Mouse (Mus musculus) midbrain, embryonic 12.5 days (tissue): ENCODE measurements around the gene 2210408I21Rik. TPM values are rescaled to one million over a fixed set of nuclear protein-coding genes. Genes with fewer than 3 reads are reported as not detected.

Experiments used
- ATAC-seq: fragments of 200-750 bp; cut with Nextera tagmentation; 2 replicates; pipeline ENCODE4 v1.8.0; 2017; ENCODE audit warnings: low read depth, moderate TSS enrichment, moderate library complexity; ENCODE audit not compliant: low FRiP score
- H3K27ac ChIP-seq: fragments of 300-500 bp; sonication (generic); replicated peaks from 2 replicates; pipeline ENCODE4 v1.5.1; 2016; ENCODE audit warnings: mild to moderate bottlenecking
- H3K27me3 ChIP-seq: fragments of 300-500 bp; sonication (generic); 2 replicates; pipeline ENCODE4 v1.6.1; 2016; ENCODE audit warnings: mild to moderate bottlenecking
- H3K36me3 ChIP-seq: fragments of 300-500 bp; sonication (generic); 2 replicates; pipeline ENCODE4 v1.6.1; 2016
- H3K4me1 ChIP-seq: fragments of 300-500 bp; sonication (generic); 2 replicates; pipeline ENCODE4 v1.6.1; 2016
- H3K4me2 ChIP-seq: fragments of 300-500 bp; sonication (generic); replicated peaks from 2 replicates; pipeline ENCODE4 v1.6.1; 2016; ENCODE audit warnings: mild to moderate bottlenecking, moderate library complexity
- H3K4me3 ChIP-seq: fragments of 300-500 bp; sonication (generic); 2 replicates; pipeline ENCODE4 v1.5.1; 2016; ENCODE audit warnings: mild to moderate bottlenecking
- H3K9ac ChIP-seq: fragments of 300-500 bp; sonication (generic); replicated peaks from 2 replicates; pipeline ENCODE4 v1.6.1; 2016; ENCODE audit warnings: mild to moderate bottlenecking, moderate library complexity
- H3K9me3 ChIP-seq: fragments of 300-500 bp; sonication (generic); 2 replicates; pipeline ENCODE4 v1.6.1; 2016; ENCODE audit warnings: mild to moderate bottlenecking
- WGBS: fragments of 180-500 bp; shearing (Covaris S2); methylation state at CpG from one replicate; pipeline ENCODE4 v1.1.7; 2016; 5-methylcytosine and 5-hydroxymethylcytosine counted together
- polyA plus RNA-seq: library from polyadenylated mRNA; unstranded; fragments of >200 nt; fragmentation: Nextera tagmentation; extraction: Ambion mirVana; gene quantifications from 2 replicates; pipeline ENCODE4 v1.2.1, GENCODE M21; 2016

2210408I21Rik gene
- polyA plus RNA-seq, 1 experiment from 2014 or later: 15.2 TPM

- Histone ChIP-seq H3K4me2 (no peak overlapping the region), H3K4me1 (peaks cover 17% of the 10 kb centered on the region), H3K27ac (no peak overlapping the region), H3K27me3 (no peaks in the 10 kb centered on the region), H3K36me3 (no peaks in the 10 kb centered on the region), H3K9ac (no peak overlapping the region), H3K9me3 (no peaks in the 10 kb centered on the region), H3K4me3 (no peak overlapping the region)
- 67% methylated on average over 2 of the region's 2 CpGs for WGBS
- ATAC-seq: no peak
Measured at GRCm38 (mm10) chr13:77400762-77401161, 265.4 kb downstream of the 2210408I21Rik start.

- Histone ChIP-seq H3K4me3 (no peak overlapping the region), H3K9me3 (no peaks in the 10 kb centered on the region), H3K27ac (no peak overlapping the region), H3K4me2 (no peak overlapping the region), H3K9ac (no peak overlapping the region), H3K27me3 (no peaks in the 10 kb centered on the region), H3K4me1 (peaks cover 3% of the 10 kb centered on the region; the same call in 1 of the 2 replicates), H3K36me3 (no peaks in the 10 kb centered on the region)
- 73% methylated on average over 3 of the region's 3 CpGs for WGBS
- ATAC-seq: no peak
Measured at GRCm38 (mm10) chr13:77408530-77408929, 273.2 kb downstream of the 2210408I21Rik start.

- H3K27ac ChIP-seq: no peak overlapping the region
- ATAC-seq: peak; percentile 48; the same call in 1 of the 2 replicates
- 62% methylated on average over 2 of the region's 2 CpGs for WGBS
Measured at GRCm38 (mm10) chr13:77409804-77410203, 274.5 kb downstream of the 2210408I21Rik start.

GRCm38 (mm10) chr13:77412829-77413228 lies 277.5 kb downstream of the 2210408I21Rik start:
- Histone ChIP-seq H3K27me3 (no peaks in the 10 kb centered on the region), H3K27ac (no peak overlapping the region), H3K4me2 (no peak overlapping the region), H3K4me1 (peaks cover 3% of the 10 kb centered on the region; the same call in 1 of the 2 replicates), H3K4me3 (no peak overlapping the region), H3K36me3 (no peaks in the 10 kb centered on the region), H3K9ac (no peak overlapping the region), H3K9me3 (no peaks in the 10 kb centered on the region)
- 56% methylated on average over 2 of the region's 2 CpGs for WGBS
- no peak for ATAC-seq

More at GRCm38 (mm10) chr13:77409804-77410203, 274.5 kb downstream of the 2210408I21Rik start:
- Histone ChIP-seq H3K27me3 (no peaks in the 10 kb centered on the region), H3K4me3 (no peak overlapping the region), H3K4me2 (no peak overlapping the region), H3K36me3 (no peaks in the 10 kb centered on the region), H3K9me3 (no peaks in the 10 kb centered on the region), H3K9ac (no peak overlapping the region), H3K4me1 (peaks cover 3% of the 10 kb centered on the region; the same call in 1 of the 2 replicates)

GRCm38 (mm10) chr13:77450007-77450567 lies 314.7 kb downstream of the 2210408I21Rik start:
- 89% methylated on average over 5 of the region's 5 CpGs for WGBS
- Histone ChIP-seq H3K4me2 (no peak overlapping the region), H3K4me1 (no peaks in the 10 kb centered on the region)

GRCm38 (mm10) chr13:77470093-77470621 lies 334.8 kb downstream of the 2210408I21Rik start:
- H3K36me3 ChIP-seq: no peaks in the 10 kb centered on the region

More at GRCm38 (mm10) chr13:77450007-77450567, 314.7 kb downstream of the 2210408I21Rik start:
- Histone ChIP-seq H3K4me3 (no peak overlapping the region), H3K9ac (no peak overlapping the region), H3K27ac (no peak overlapping the region), H3K27me3 (no peaks in the 10 kb centered on the region), H3K36me3 (no peaks in the 10 kb centered on the region), H3K9me3 (0 out of 2 replicates have a peak, but pooled peaks cover 2% of the 10 kb centered on the region)
- ATAC-seq: no peak

GRCm38 (mm10) chr13:77476420-77476819 lies 341.1 kb downstream of the 2210408I21Rik start:
- no peak overlapping the region for H3K4me3 ChIP-seq
- no peaks in the 10 kb centered on the region for H3K9me3 ChIP-seq
- H3K4me2 ChIP-seq: no peak overlapping the region
- H3K27me3 ChIP-seq: no peaks in the 10 kb centered on the region
- H3K4me1 ChIP-seq: peaks cover 7% of the 10 kb centered on the region
- 78% methylated on average over 4 of the region's 4 CpGs for WGBS
- no peaks in the 10 kb centered on the region for H3K36me3 ChIP-seq
- ATAC-seq: no peak
- H3K9ac ChIP-seq: no peak overlapping the region
- no peak overlapping the region for H3K27ac ChIP-seq

More at GRCm38 (mm10) chr13:77470093-77470621, 334.8 kb downstream of the 2210408I21Rik start:
- Histone ChIP-seq H3K27ac (no peak overlapping the region), H3K4me3 (no peak overlapping the region), H3K4me2 (no peak overlapping the region), H3K9me3 (no peaks in the 10 kb centered on the region), H3K27me3 (no peaks in the 10 kb centered on the region), H3K9ac (no peak overlapping the region), H3K4me1 (no peaks in the 10 kb centered on the region)
- whole genome bisulfite sequencing: 89% methylated on average over 3 of the region's 3 CpGs
- ATAC-seq: no peak

GRCm38 (mm10) chr13:77478425-77479119 lies 343.2 kb downstream of the 2210408I21Rik start:
- ATAC-seq: peak; percentile 87
- Histone ChIP-seq H3K27me3 (no peaks in the 10 kb centered on the region), H3K9me3 (no peaks in the 10 kb centered on the region), H3K4me2 (no peak overlapping the region), H3K4me3 (no peak overlapping the region), H3K27ac (peak overlapping the region; percentile 40), H3K36me3 (no peaks in the 10 kb centered on the region), H3K4me1 (peaks cover 7% of the 10 kb centered on the region), H3K9ac (no peak overlapping the region)
- 33% methylated on average over 6 of the region's 6 CpGs for WGBS

- no peak overlapping the region for H3K9ac ChIP-seq
- ATAC-seq: no peak
- H3K36me3 ChIP-seq: no peaks in the 10 kb centered on the region
- 69% methylated on average over 3 of the region's 3 CpGs for WGBS
- H3K4me2 ChIP-seq: no peak overlapping the region
- H3K9me3 ChIP-seq: no peaks in the 10 kb centered on the region
- no peak overlapping the region for H3K27ac ChIP-seq
- peaks cover 3% of the 10 kb centered on the region; the same call in 1 of the 2 replicates for H3K4me1 ChIP-seq
- no peaks in the 10 kb centered on the region for H3K27me3 ChIP-seq
- H3K4me3 ChIP-seq: no peak overlapping the region
Measured at GRCm38 (mm10) chr13:77489938-77490651, 354.8 kb downstream of the 2210408I21Rik start.

GRCm38 (mm10) chr13:77514046-77514445 lies 378.7 kb downstream of the 2210408I21Rik start:
- H3K9ac ChIP-seq: no peak overlapping the region
- H3K4me3 ChIP-seq: no peak overlapping the region
- ATAC-seq: no peak
- H3K4me1 ChIP-seq: no peaks in the 10 kb centered on the region
- no peaks in the 10 kb centered on the region for H3K27me3 ChIP-seq
- WGBS: 88% methylated on average over 1 of the region's 1 CpGs
- no peak overlapping the region for H3K27ac ChIP-seq
- H3K36me3 ChIP-seq: no peaks in the 10 kb centered on the region
- no peaks in the 10 kb centered on the region for H3K9me3 ChIP-seq
- no peak overlapping the region for H3K4me2 ChIP-seq

GRCm38 (mm10) chr13:77528960-77529699 lies 393.8 kb downstream of the 2210408I21Rik start:
- H3K27ac ChIP-seq: no peak overlapping the region
- H3K4me3 ChIP-seq: no peak overlapping the region
- H3K9ac ChIP-seq: no peak overlapping the region
- H3K27me3 ChIP-seq: no peaks in the 10 kb centered on the region
- 69% methylated on average over 8 of the region's 8 CpGs for WGBS
- no peaks in the 10 kb centered on the region for H3K9me3 ChIP-seq
- no peak overlapping the region for H3K4me2 ChIP-seq
- H3K36me3 ChIP-seq: no peaks in the 10 kb centered on the region
- ATAC-seq: 0 out of 2 replicates have a peak, but pooled peaks have one; percentile 41
- no peaks in the 10 kb centered on the region for H3K4me1 ChIP-seq
